Mouse (Mus musculus) megakaryocyte, embryonic 14.5 days (primary cell): ENCODE measurements around the gene Psme1.

Source experiments
- FLI1 ChIP-seq: IDR thresholded peaks from 2 replicates; pipeline ENCODE4 v1.6.1; 2012; ENCODE audit warnings: low read length, inconsistent platforms, mixed read lengths
- GATA1 ChIP-seq: IDR thresholded peaks from 3 replicates; pipeline ENCODE4 v1.6.1; 2012; ENCODE audit warnings: mixed read lengths, low read length, inconsistent platforms, borderline replicate concordance

- TF ChIP-seq GATA1 (no peak), FLI1 (no peak)
Measured at GRCm38 (mm10) chr14:55567496-55567895, 10.4 kb upstream of the Psme1 start.
